Mouse (Mus musculus) megakaryocyte-erythroid progenitor cell, adult 5-6 weeks (primary cell): ENCODE measurements at regions not wholly inside any gene's neighbourhood (a gene's known extent, or its start where the extent isn't known, plus 50 kb on each side); places are given as distances from the start of the nearest gene placed in this dataset.
"Not testable (repeated sequence)": the region's sequence is repeated elsewhere in the genome, so short reads cannot be mapped to it uniquely, and the experiment has no call there.

Experiments used
- ATAC-seq: replicated peaks from 2 replicates; pipeline ENCODE4 v1.8.0; 2016; ENCODE audit warnings: mild to moderate bottlenecking, inconsistent platforms; ENCODE audit not compliant: severe bottlenecking, poor library complexity, low FRiP score, low TSS enrichment

DNA sequence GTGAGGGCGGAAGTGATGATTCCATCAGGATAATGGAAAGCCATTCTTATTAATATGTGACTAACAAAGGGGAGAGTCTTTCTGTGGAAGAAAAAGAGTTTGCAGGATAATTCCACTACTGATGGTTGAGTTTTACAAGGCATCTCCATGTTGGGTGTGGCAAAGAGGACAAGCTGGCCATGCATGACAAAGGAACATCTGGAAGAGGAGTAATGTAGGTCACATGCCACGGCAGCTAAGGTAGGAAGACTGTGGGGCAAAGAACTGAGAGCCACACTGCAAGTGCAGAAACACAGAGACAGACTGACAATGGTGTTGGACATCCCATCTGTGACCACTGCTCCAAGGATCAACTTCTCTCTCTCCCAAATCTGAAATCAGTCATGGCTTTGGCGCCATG lies 196.4 kb upstream of the Gdi2 start:
- no peak for ATAC-seq

GRCm38 (mm10) chr13:3343611-3344010 lies 194.3 kb upstream of the Gdi2 start:
- no peak for ATAC-seq

DNA sequence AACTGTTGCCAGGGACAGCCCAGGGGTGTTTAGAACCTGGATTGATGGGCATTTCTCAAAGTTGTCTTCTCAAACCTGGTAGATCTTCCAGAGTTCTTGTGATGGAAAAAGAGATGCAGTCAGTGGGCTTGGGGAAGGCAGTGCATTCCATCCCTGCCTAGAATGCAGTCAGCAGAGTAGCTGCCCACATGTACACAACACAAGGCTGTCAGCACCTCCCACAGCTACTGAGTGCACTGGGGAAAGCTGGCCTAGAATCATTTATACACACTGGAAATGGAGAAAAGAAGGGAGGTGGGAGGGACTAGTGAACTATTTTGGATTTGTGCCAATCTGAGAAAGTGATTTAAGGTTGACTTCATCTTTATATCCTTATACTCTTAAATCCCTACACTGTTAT lies 183.0 kb upstream of the Gdi2 start:
- not testable (repeated sequence) for ATAC-seq

GRCm38 (mm10) chr13:3358079-3358608 lies 179.7 kb upstream of the Gdi2 start:
- ATAC-seq = no peak

DNA sequence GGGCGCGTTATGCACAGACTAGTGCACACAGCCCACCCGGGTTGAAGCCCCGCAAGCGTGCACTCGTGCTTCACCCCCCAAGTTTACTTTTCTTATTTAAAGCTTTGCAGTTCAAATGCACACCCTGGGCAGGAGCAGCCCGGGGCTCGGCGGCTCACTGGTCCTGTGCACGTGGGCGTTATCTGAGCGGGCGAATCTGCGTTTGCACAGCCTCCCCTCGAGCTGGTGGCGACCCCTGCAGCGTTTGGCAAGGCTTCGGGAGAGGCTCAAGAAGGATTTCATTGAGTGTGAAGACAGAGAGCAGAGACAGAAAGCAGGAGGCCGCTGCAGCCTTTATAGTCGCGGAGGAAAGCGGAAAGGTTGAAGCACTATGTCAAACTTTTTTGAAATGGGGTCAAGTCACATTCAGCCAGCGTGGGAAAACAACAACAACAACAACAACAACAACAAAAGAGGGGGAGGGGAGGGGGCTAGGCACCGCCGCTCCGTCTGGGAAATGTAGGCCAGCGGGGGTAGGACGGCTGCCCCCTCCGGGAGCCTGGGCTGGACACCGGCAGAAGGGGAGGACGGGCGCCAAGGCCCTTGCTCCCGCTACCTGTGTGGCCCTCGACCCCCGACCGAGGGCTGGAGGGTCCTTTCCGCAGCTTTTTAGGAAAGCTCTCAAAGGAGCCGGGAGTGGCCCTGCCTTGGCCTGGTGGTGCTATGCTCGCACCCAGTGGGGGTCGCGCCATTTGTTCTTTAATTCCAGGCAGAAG lies 178.7 kb upstream of the Gdi2 start:
- no peak for ATAC-seq

GRCm38 (mm10) chr13:3359751-3360260 lies 178.1 kb upstream of the Gdi2 start:
- peak; percentile 26; the same call in 1 of the 2 replicates for ATAC-seq

GRCm38 (mm10) chr13:3360503-3361490 lies 177.1 kb upstream of the Gdi2 start:
- ATAC-seq = peak; percentile 71

GRCm38 (mm10) chr13:3372701-3373100 lies 165.2 kb upstream of the Gdi2 start:
- no peak for ATAC-seq

DNA sequence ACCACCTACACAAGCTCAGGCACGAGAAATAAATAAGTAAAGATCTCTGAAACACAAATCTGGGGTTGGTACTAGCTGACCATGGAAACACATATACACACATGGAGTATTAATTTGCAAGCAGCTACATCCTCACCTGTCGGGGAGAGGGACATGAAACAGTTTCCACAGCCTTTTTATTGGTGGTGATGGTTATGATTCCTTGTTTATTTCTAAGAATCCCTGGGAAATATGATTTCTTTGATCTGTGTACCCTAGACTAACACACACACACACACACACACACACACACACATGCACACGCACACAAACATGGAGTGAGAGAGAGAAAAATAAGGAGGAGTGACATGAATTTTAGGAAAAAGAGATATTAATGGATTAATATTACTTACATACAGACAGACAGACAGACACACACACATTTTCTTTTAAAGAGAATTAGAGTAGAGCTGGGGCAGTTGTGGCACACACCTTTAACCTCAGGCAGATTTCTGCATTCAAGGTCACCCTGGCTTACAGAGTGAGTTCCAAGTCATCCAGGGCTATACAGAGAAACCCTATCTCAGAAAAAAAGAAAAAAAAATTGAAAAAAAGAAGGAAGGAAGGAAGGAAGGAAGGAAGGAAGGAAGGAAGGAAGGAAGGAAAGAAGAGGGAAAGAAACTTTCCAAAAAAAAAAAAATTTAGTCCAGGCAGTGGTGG lies 164.2 kb upstream of the Gdi2 start:
- not testable (repeated sequence) for ATAC-seq

GRCm38 (mm10) chr13:3374796-3375195 lies 163.1 kb upstream of the Gdi2 start:
- no peak for ATAC-seq

- ATAC-seq = not testable (repeated sequence)
These were observed 160.1 kb upstream of the Gdi2 start for GRCm38 (mm10) chr13:3377801-3378200.

DNA sequence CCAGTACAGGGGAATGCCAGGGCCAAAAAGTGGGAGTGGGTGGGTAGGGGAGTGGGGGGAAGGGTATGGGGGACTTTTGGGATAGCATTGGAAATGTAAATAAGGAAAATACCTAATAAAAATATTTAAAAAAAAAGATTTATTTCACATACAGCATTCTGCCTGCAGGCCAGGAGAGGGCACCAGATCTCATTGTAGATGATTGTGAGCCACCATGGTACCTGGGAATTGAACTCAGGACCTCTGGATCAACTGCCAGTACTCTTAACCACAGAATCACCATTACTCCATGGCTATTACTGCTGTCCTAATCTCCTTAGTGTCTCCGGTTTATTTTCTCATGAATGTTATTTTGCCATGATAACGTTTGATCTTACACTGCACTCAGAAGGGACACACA lies 132.1 kb upstream of the Gdi2 start:
- 0 out of 2 replicates have a peak, but pooled peaks have one; percentile 51 for ATAC-seq

DNA sequence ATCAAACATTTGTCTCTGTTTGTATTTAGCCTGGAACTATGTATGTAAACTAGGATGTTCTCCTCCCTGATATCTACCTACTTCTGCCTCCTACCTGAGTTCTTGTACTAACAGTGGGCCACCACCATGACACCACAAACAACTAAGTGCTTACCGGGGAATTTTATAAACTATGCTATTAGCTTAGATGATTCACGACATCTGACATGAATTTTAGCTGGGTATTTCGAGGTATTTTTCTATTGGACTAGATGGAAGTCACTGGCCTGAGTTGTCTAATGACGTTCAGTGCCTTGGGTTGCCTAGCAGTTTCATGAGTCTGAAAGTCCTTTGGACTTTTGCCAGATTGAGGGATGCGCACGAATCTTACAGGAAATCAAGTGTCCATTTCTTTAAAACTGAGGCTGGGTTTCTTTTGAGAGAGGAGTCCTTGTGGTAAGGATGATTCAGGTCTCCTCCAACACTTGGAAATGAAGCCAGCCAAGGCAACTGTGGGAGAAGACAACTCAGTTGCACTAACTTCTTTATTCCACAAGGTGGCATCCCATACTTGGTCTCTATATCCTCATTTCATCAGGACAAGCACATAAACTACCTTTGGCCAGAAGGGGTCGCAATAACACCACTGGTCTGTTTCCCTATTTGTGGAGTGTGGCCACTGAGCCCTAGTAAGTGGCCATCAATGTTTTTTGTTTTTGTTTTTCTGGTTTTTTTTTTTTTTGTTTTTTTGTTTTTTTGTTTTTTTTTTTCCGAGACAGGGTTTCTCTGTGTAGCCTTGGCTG lies 131.4 kb upstream of the Gdi2 start:
- ATAC-seq = peak; percentile 99

DNA sequence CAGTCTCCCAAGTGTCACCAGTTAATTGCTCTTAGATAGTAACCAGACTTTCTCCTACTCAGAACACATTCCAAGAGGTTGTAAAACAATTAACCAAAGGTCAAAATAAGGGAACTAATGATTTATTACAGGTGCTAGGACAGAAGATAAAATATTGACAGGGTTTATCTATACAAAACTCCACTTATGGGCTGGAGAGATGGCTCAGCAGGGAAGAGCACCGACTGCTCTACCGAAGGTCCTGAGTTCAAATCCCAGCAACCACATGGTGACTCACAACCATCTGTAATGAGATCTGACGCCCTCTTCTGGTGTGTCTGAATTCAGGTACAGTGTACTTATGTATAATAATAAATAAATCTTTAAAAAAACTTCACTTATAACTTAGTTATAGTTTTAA lies 127.6 kb upstream of the Gdi2 start:
- not testable (repeated sequence) for ATAC-seq

DNA sequence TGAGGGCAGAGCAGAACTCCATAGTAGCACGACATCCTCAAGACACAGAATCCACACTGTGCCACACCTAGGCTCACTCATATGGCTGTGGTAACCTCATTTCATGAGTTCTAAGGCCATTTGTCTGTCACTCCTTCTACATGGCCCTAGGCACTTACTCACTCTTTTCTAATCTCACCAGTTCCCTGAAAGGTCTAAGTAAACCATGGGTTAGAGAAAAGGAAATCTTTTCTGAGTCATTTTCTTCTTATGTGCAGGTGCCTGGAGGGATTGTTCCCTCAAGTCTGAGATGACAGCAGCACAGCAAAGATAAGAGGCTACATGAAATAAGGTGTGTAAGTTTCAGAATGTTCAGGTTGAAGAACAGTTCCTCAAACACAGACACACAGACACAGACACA lies 120.8 kb upstream of the Gdi2 start:
- ATAC-seq = no peak

- not testable (repeated sequence) for ATAC-seq
These were observed 82.5 kb upstream of the Gdi2 start for GRCm38 (mm10) chr13:3455374-3455773.

- ATAC-seq = no peak
These were observed 61.0 kb upstream of the Gdi2 start for GRCm38 (mm10) chr13:3476884-3477283.

GRCm38 (mm10) chr13:3477997-3478728 lies 59.7 kb upstream of the Gdi2 start:
- ATAC-seq = peak; percentile 99
